Mouse (Mus musculus): ENCODE measurements around the gene Parvb. TPM values are rescaled to one million over a fixed set of nuclear protein-coding genes. Genes with fewer than 3 reads are reported as not detected.

Gene Parvb
- polyA plus RNA-seq (2021) = 0.06 TPM

- ATAC-seq = no peak
- ChIA-PET POLR2A (no interaction called here), CTCF (no interaction called here)
- no peak for TF ChIP-seq CTCF (IDR thresholded peaks at IDR 0.05)
- in situ Hi-C loops (cut with MboI; ENCODE audit: low pct_unique_long_range_greater_than_20kb) = no loop called here
- no peak for DNase-seq (ENCODE audit: low read depth, low spot score)
- H3K27me3 ChIP-seq = no peaks in the 10 kb centered on the region
These were observed at the start of gene Parvb for GRCm38 (mm10) chr15:84231721-84232561. TSS of gene Parvb (plus strand) at chr15:84232043.

- DNase-seq (ENCODE audit: low read depth, low spot score) (no peak), ATAC-seq (no peak)
- ChIA-PET POLR2A (interaction anchor here (0.5 kb wide), 1 partner anchor 30 kb away, joined by 4 read pairs; no protein-coding TSS in a partner anchor), CTCF (no interaction called here)
- TF ChIP-seq CTCF (IDR thresholded peaks at IDR 0.05) = no peak
- peaks cover 20% of the 10 kb centered on the region for H3K27me3 ChIP-seq
- in situ Hi-C loops (cut with MboI; ENCODE audit: low pct_unique_long_range_greater_than_20kb) = no loop called here
These were observed 47.9 kb upstream of the Parvb start for GRCm38 (mm10) chr15:84183967-84184366.

- CTCF ChIA-PET = interaction anchor here (1.3 kb wide), 1 partner anchor 12 kb away, joined by 3 read pairs; no protein-coding TSS in a partner anchor
- ATAC-seq (no peak), DNase-seq (ENCODE audit: low read depth, low spot score) (no peak)
- peaks cover 6% of the 10 kb centered on the region for H3K27me3 ChIP-seq
- POLR2A ChIA-PET = no interaction called here
- TF ChIP-seq CTCF (IDR thresholded peaks at IDR 0.05) = no peak
- in situ Hi-C loops (cut with MboI; ENCODE audit: low pct_unique_long_range_greater_than_20kb) = no loop called here
These were observed 45.6 kb upstream of the Parvb start for GRCm38 (mm10) chr15:84186196-84186595.

GRCm38 (mm10) chr15:84188887-84189530 lies 42.8 kb upstream of the Parvb start:
- ChIA-PET POLR2A (no interaction called here), CTCF (no interaction called here)
- no peak for DNase-seq (ENCODE audit: low read depth, low spot score)
- no peaks in the 10 kb centered on the region for H3K27me3 ChIP-seq
- ATAC-seq = no peak
- TF ChIP-seq CTCF (IDR thresholded peaks at IDR 0.05) = no peak
- in situ Hi-C loops (cut with MboI; ENCODE audit: low pct_unique_long_range_greater_than_20kb) = no loop called here

GRCm38 (mm10) chr15:84189881-84190280 lies 42.0 kb upstream of the Parvb start:
- DNase-seq (ENCODE audit: low read depth, low spot score) (no peak), ATAC-seq (no peak)
- no peak for TF ChIP-seq CTCF (IDR thresholded peaks at IDR 0.05)
- in situ Hi-C loops (cut with MboI; ENCODE audit: low pct_unique_long_range_greater_than_20kb) = no loop called here
- H3K27me3 ChIP-seq = no peaks in the 10 kb centered on the region
- ChIA-PET POLR2A (no interaction called here), CTCF (no interaction called here)

- ChIA-PET CTCF (interaction anchor here (1.0 to 1.4 kb wide), 5 partner anchors 20 to 335 kb away, joined by 3 to 5 read pairs (median 3); no protein-coding TSS in a partner anchor), POLR2A (interaction anchor here (1.8 kb wide), 1 partner anchor 25 kb away, joined by 5 read pairs; no protein-coding TSS in a partner anchor)
- ATAC-seq (no peak), DNase-seq (ENCODE audit: low read depth, low spot score) (no peak)
- no peak for TF ChIP-seq CTCF (IDR thresholded peaks at IDR 0.05)
- no peaks in the 10 kb centered on the region for H3K27me3 ChIP-seq
- in situ Hi-C loops (cut with MboI; ENCODE audit: low pct_unique_long_range_greater_than_20kb) = no loop called here
These were observed 40.2 kb upstream of the Parvb start for GRCm38 (mm10) chr15:84191724-84192057.

- peak; percentile 98 for ATAC-seq
- TF ChIP-seq CTCF (IDR thresholded peaks at IDR 0.05) = no peak
- in situ Hi-C loops (cut with MboI; ENCODE audit: low pct_unique_long_range_greater_than_20kb) = no loop called here
- POLR2A ChIA-PET = interaction anchor here (0.6 to 1.8 kb wide), 2 partner anchors 25 to 181 kb away, joined by 3 to 5 read pairs; no protein-coding TSS in a partner anchor
- peak; percentile 53 for DNase-seq (ENCODE audit: low read depth, low spot score)
- CTCF ChIA-PET = interaction anchor here (1.0 to 1.4 kb wide), 4 partner anchors 20 to 335 kb away, joined by 3 to 5 read pairs (median 3); no protein-coding TSS in a partner anchor
- no peaks in the 10 kb centered on the region for H3K27me3 ChIP-seq
These were observed 39.6 kb upstream of the Parvb start, which contains the start of gene Samm50 for GRCm38 (mm10) chr15:84192058-84192791. TSS of gene Samm50 (plus strand) at chr15:84192241.

GRCm38 (mm10) chr15:84196486-84197165 lies 35.2 kb upstream of the Parvb start:
- in situ Hi-C loops (cut with MboI; ENCODE audit: low pct_unique_long_range_greater_than_20kb) = no loop called here
- DNase-seq (ENCODE audit: low read depth, low spot score) = no peak
- H3K27me3 ChIP-seq = no peaks in the 10 kb centered on the region
- CTCF ChIA-PET = interaction anchor here (2.7 kb wide), 1 partner anchor 16 kb away, joined by 6 read pairs; no protein-coding TSS in a partner anchor
- no peak for ATAC-seq
- POLR2A ChIA-PET = no interaction called here
- no peak for TF ChIP-seq CTCF (IDR thresholded peaks at IDR 0.05)

- ATAC-seq (no peak), DNase-seq (ENCODE audit: low read depth, low spot score) (no peak)
- H3K27me3 ChIP-seq = no peaks in the 10 kb centered on the region
- in situ Hi-C loops (cut with MboI; ENCODE audit: low pct_unique_long_range_greater_than_20kb) = no loop called here
- CTCF ChIA-PET = interaction anchor here (1.9 kb wide), 1 partner anchor 16 kb away, joined by 5 read pairs; no protein-coding TSS in a partner anchor
- POLR2A ChIA-PET = interaction anchor here (0.8 kb wide), 1 partner anchor 438 kb away, joined by 9 read pairs; no protein-coding TSS in a partner anchor
- TF ChIP-seq CTCF (IDR thresholded peaks at IDR 0.05) = no peak
These were observed 24.5 kb upstream of the Parvb start for GRCm38 (mm10) chr15:84207327-84207726.

Data from Patski (cell line).